Mouse (Mus musculus): ENCODE measurements at regions not wholly inside any gene's neighbourhood (a gene's known extent, or its start where the extent isn't known, plus 50 kb on each side); places are given as distances from the start of the nearest gene placed in this dataset. TPM values are rescaled to one million over a fixed set of nuclear protein-coding genes. Genes with fewer than 3 reads are reported as not detected.

GRCm38 (mm10) chr4:101316061-101316460 lies 51.0 kb upstream of the Jak1 start:
- DNase-seq (ENCODE audit: low spot score) (no peak), ATAC-seq (replicated peaks; ENCODE audit: low FRiP score) (no peak)
- no peaks in the 10 kb centered on the region for H3K4me1 ChIP-seq (replicated peaks; ENCODE audit: control insufficient read depth, insufficient read depth, low read length)
- H3K9me3 ChIP-seq (ENCODE audit: control insufficient read depth, low read length) = no peaks in the 10 kb centered on the region
- H3K27me3 ChIP-seq (replicated peaks; ENCODE audit: control insufficient read depth, insufficient read depth, low read length) = peaks cover 7% of the 10 kb centered on the region
- no peaks in the 10 kb centered on the region for H3K36me3 ChIP-seq (ENCODE audit: control insufficient read depth, insufficient read depth, low read length)
- H3K27ac ChIP-seq (ENCODE audit: low read depth, low read length) = no peak overlapping the region
- no peak overlapping the region for H3K4me3 ChIP-seq (ENCODE audit: low read depth, low read length)
- H3K9ac ChIP-seq (ENCODE audit: low read depth, low read length) = no peak overlapping the region
- H3K4me2 ChIP-seq = no peak overlapping the region
- 75% methylated on average over 6 of the region's 6 CpGs for WGBS

MicroRNA genes in the stretch of these regions (microRNA counts, 519-probe panel; counts per million panel counts)
- microRNA mmu-miR-101a = not detected

Small RNA genes in the stretch of these regions (microRNA-seq; reads per million reads assigned to microRNA genes)
- 81.0 reads per million, percentile 46 among the genes with 10 or more reads in this experiment for gene Mir101a (ENCODE audit: borderline number of aligned reads)
